ENCODE assay signal across 15 mouse cellular contexts in the genomic region with DNA sequence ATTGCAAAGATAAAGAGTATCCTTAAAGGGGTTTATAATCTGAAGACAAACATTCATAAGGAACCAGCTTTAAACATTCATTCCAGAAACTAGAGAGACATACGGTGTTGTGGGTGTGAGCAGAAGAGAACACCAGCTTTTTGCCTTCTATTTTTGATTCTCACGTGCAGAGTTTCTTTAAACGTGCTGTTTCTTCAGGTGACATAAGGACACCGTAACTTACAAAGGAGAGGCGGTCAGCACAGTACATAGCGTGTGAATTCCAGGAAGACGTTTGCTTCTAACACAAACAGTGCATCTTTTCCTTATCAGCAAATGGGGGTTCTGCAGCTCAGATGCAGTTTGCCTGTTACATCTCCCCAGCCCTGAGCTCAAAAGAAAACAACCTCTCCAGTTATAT.
DNase-seq lines count a peak whose midpoint lies in the region; ATAC-seq and TF ChIP-seq lines count a peak whose summit lies in the region.
"Had no signal": no experiment of that assay in that cellular context is flagged by ENCODE, and none has a peak within 500 bp of the region (broad histone marks: within the 10 kb centered on the region; RNA-seq: fewer than 3 reads in every experiment).

No protein-coding gene starts in this region.

- H3K4me1 ChIP-seq in heart, postnatal 0 days (ENCODE audit: control insufficient read depth, insufficient read depth) = peaks cover 7% of the 10 kb centered on the region; the same call in 1 of the 2 replicates
- H3K4me1 ChIP-seq in hindbrain, embryonic 12.5 days = no peaks in the 10 kb centered on the region
- H3K4me1 ChIP-seq: embryonic facial prominence, embryonic 15.5 days; forebrain, embryonic 12.5 days; hindbrain, embryonic 15.5 days; neural tube, embryonic 13.5 days had no signal

- no peak for DNase-seq in heart, postnatal 0 days (ENCODE audit: low spot score)
- DNase-seq in heart, adult 18-20 months = no peak
- DNase-seq in brain, adult 2 months (ENCODE audit: low read depth, low spot score) = peak; percentile 73
- DNase-seq in frontal cortex, postnatal 36 days (ENCODE audit: low spot score in 2 of 2) = peak; percentile 10 to 51
- peak; percentile 14 to 19 for DNase-seq in left cerebral cortex, postnatal 36 days (ENCODE audit: low spot score in 2 of 2)
- no peak for DNase-seq in lung, postnatal 25 days (ENCODE audit: low spot score)
- DNase-seq: cerebellum, adult 2 months; heart, adult 2 months; kidney, adult 2 months; lung, postnatal 14 days had no signal

- 0 out of 2 replicates have a peak, but pooled peaks have one; percentile 24 for ATAC-seq in heart, postnatal 0 days (ENCODE audit: insufficient read depth, low read depth)
- ATAC-seq in hindbrain, embryonic 12.5 days (ENCODE audit: low FRiP score) = no peak

- H3K36me3 ChIP-seq in heart, postnatal 0 days (replicated peaks; ENCODE audit: control insufficient read depth, insufficient read depth, low read length) = no peaks in the 10 kb centered on the region
- H3K36me3 ChIP-seq in hindbrain, embryonic 12.5 days = no peaks in the 10 kb centered on the region
- H3K36me3 ChIP-seq: embryonic facial prominence, embryonic 15.5 days; forebrain, embryonic 12.5 days; hindbrain, embryonic 15.5 days; neural tube, embryonic 13.5 days had no signal

- H3K9me3 ChIP-seq in heart, postnatal 0 days (replicated peaks; ENCODE audit: control insufficient read depth, low read length) = no peaks in the 10 kb centered on the region
- no peaks in the 10 kb centered on the region for H3K9me3 ChIP-seq in hindbrain, embryonic 12.5 days (replicated peaks)
- H3K9me3 ChIP-seq: embryonic facial prominence, embryonic 15.5 days; forebrain, embryonic 12.5 days; hindbrain, embryonic 15.5 days; neural tube, embryonic 13.5 days had no signal

- peak overlapping the region; percentile 13; the same call in 1 of the 2 replicates for H3K4me2 ChIP-seq in heart, postnatal 0 days (ENCODE audit: low read depth, low read length)
- H3K4me2 ChIP-seq in hindbrain, embryonic 12.5 days (replicated peaks) = no peak overlapping the region
- H3K4me2 ChIP-seq: embryonic facial prominence, embryonic 15.5 days; forebrain, embryonic 12.5 days; hindbrain, embryonic 15.5 days; neural tube, embryonic 13.5 days had no signal

- TF ChIP-seq CTCF in heart, postnatal 0 days (IDR thresholded peaks at IDR 0.05; ENCODE audit: low read depth) = no peak

- no peak overlapping the region for H3K27ac ChIP-seq in heart, postnatal 0 days (ENCODE audit: low read depth)
- no peak overlapping the region for H3K27ac ChIP-seq in hindbrain, embryonic 12.5 days
- H3K27ac ChIP-seq: embryonic facial prominence, embryonic 15.5 days; forebrain, embryonic 12.5 days; heart, adult 2 months; hindbrain, embryonic 15.5 days; neural tube, embryonic 13.5 days had no signal

- TF ChIP-seq EP300 in heart, postnatal 0 days (IDR thresholded peaks at IDR 0.05; ENCODE audit: low read depth) = no peak

- intact Hi-C loops in left cerebral cortex, postnatal 36 days (cut with DNase I) = no loop called here

- no peaks in the 10 kb centered on the region for H3K27me3 ChIP-seq in heart, postnatal 0 days (ENCODE audit: control insufficient read depth, insufficient read depth, low read length)
- no peaks in the 10 kb centered on the region for H3K27me3 ChIP-seq in hindbrain, embryonic 12.5 days
- H3K27me3 ChIP-seq: embryonic facial prominence, embryonic 15.5 days; forebrain, embryonic 12.5 days; hindbrain, embryonic 15.5 days; neural tube, embryonic 13.5 days had no signal

- H3K9ac ChIP-seq in heart, postnatal 0 days (replicated peaks; ENCODE audit: low read depth, low read length) = no peak overlapping the region; the same call in 1 of the 2 replicates
- H3K9ac ChIP-seq in hindbrain, embryonic 12.5 days = no peak overlapping the region
- H3K9ac ChIP-seq: embryonic facial prominence, embryonic 15.5 days; forebrain, embryonic 12.5 days; hindbrain, embryonic 15.5 days; neural tube, embryonic 13.5 days had no signal

- no peak overlapping the region for H3K4me3 ChIP-seq in heart, postnatal 0 days (ENCODE audit: low read depth, low read length)
- no peak overlapping the region for H3K4me3 ChIP-seq in hindbrain, embryonic 12.5 days
- H3K4me3 ChIP-seq: embryonic facial prominence, embryonic 15.5 days; forebrain, embryonic 12.5 days; heart, adult 2 months; hindbrain, embryonic 15.5 days; neural tube, embryonic 13.5 days had no signal

- 17% methylated on average over 7 of the region's 7 CpGs for WGBS in heart, postnatal 0 days
- WGBS in hindbrain, embryonic 12.5 days = 81% methylated on average over 7 of the region's 7 CpGs

Comparison
In these comparisons a context has a peak if more than half of its experiments do, and no peak if none do; other contexts are left out.
1. DNase-seq: peak in brain, adult 2 months (single experiment), frontal cortex, postnatal 36 days (2 of 2) and left cerebral cortex, postnatal 36 days (2 of 2); none in heart, postnatal 0 days (single experiment), heart, adult 18-20 months (0 of 2) and lung, postnatal 25 days (single experiment).